Mouse (Mus musculus): Measurements from ENCODE around the gene Fyco1. TPM values are rescaled to one million over a fixed set of nuclear protein-coding genes. Genes with fewer than 3 reads are reported as not detected.

Gene Fyco1
- polyA plus RNA-seq (2015; fragmentation: Nextera tagmentation; extraction: Ambion mirVana) = 10.8 and 14.5 TPM in 2 replicates

DNA sequence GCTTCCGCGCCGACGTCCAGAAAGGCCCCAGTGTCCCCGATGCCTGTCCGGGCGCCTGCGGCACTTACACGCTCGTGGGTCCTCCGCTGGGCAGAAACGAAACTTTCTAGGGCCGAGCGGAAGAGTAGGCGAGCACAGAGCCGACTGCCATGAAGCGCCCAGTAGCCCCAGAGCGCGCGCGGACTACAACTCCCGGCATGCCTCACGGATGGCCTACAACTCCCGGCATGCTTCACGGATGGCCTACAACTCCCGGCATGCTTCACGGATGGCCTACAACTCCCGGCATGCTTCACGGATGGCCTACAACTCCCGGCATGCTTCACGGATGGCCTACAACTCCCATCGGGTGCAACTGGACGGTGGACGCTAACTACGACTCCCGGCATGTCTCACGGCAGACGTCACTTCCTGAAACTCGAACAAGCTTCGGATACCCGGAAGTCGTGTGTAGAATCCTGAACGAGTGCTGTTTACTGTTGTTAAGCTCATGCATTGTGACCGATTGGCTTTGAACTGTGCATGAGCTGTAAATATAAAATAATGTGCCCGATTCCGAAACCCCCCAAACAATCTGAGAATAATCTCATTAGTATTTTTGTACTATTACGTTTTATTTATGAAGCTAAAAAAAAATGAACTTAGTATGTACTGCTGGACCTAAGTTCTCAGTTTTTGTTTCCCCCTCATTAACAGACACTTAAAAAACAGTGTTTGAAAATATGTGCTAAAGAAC is at the start of gene Fyco1:
Fyco1 (minus strand) TSS at position 187 of the 736 bp plus-strand sequence.
- H3K9ac ChIP-seq (replicated peaks; ENCODE audit: low read length) = peak within 1 kb of the TSS; percentile 89
- peak within 1 kb of the TSS; percentile 78 for H3K4me2 ChIP-seq (replicated peaks; ENCODE audit: low read depth, low read length)
- no peaks in the 10 kb centered on the region for H3K36me3 ChIP-seq (ENCODE audit: insufficient read depth, low read length)
- no peaks in the 10 kb centered on the region for H3K9me3 ChIP-seq (ENCODE audit: low read length)
- under 1% methylated on average over 47 of the region's 47 CpGs for whole genome bisulfite sequencing
- no peaks in the 10 kb centered on the region for H3K27me3 ChIP-seq (ENCODE audit: insufficient read depth, low read length)
- peaks cover 9% of the 10 kb centered on the region for H3K4me1 ChIP-seq (ENCODE audit: insufficient read depth, low read length)
- H3K4me3 ChIP-seq (ENCODE audit: low read length) = peak within 1 kb of the TSS; percentile 90
- H3K27ac ChIP-seq (ENCODE audit: low read length) = peak within 1 kb of the TSS; percentile 95
- ATAC-seq (ENCODE audit: low FRiP score, low TSS enrichment) = peak; percentile 97

DNA sequence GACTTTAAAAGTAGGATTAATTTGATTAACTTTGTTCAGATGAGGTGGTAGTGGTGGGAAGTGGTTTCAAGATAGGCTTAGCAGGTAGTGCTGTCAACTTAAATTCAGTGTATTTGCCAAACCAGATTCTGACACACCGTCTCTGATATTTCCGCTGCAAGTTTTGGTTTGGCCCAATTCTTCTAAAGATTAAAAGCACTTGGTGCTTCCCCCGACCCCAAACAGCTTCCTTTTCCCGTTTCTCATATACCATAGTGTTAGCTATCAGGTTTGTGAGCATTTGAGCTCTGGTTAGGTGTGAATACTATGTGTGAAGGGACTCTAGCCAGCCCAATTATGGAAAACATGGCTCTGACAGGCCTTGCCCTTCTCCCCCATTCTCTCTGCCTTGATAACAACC is 20.4 kb upstream of the Fyco1 start:
- H3K9ac ChIP-seq (replicated peaks; ENCODE audit: low read length) = no peak overlapping the region
- H3K27ac ChIP-seq (ENCODE audit: low read length) = no peak overlapping the region
- H3K4me2 ChIP-seq (replicated peaks; ENCODE audit: low read depth, low read length) = no peak overlapping the region
- H3K4me1 ChIP-seq (ENCODE audit: insufficient read depth, low read length) = no peaks in the 10 kb centered on the region
- H3K27me3 ChIP-seq (ENCODE audit: insufficient read depth, low read length) = no peaks in the 10 kb centered on the region
- ATAC-seq (ENCODE audit: low FRiP score, low TSS enrichment) = no peak
- no peak overlapping the region for H3K4me3 ChIP-seq (ENCODE audit: low read length)
- no peaks in the 10 kb centered on the region for H3K36me3 ChIP-seq (ENCODE audit: insufficient read depth, low read length)
- H3K9me3 ChIP-seq (ENCODE audit: low read length) = no peaks in the 10 kb centered on the region
- WGBS = 68% methylated on average over 4 of the region's 4 CpGs

DNA sequence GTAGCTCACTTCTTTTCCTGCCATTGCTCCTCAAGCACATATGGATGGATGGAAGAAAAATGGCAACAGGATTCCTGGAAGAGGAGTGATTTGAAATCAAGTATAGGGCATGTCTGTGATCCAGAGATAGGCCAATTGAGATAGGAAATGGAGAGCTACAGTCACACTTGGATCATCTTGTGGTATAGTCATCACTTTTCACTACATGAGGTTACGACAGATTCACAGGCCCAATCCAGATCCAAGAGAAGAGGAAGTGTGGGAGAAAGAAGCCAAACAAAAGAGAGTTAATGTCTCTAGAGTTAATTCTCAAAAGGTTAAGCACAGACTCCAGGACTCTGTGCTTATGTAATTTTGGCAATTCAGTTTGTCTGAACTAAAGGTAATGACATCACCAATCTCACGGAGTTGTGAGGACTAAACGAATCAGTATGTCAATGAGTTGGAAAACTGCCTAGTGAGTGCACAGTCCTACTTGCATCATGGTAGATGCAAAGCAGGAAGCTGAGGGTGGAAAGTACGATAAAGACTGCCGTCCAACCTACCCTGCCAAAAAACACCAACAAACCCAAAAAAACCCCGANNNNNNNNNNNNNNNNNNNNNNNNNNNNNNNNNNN is 17.6 kb upstream of the Fyco1 start:
- no peak for ATAC-seq (ENCODE audit: low FRiP score, low TSS enrichment)
- H3K9ac ChIP-seq (replicated peaks; ENCODE audit: low read length) = no peak overlapping the region
- 89% methylated on average over 3 of the region's 6 CpGs for WGBS
- no peaks in the 10 kb centered on the region for H3K9me3 ChIP-seq (ENCODE audit: low read length)
- no peak overlapping the region for H3K4me3 ChIP-seq (ENCODE audit: low read length)
- no peak overlapping the region for H3K4me2 ChIP-seq (replicated peaks; ENCODE audit: low read depth, low read length)
- H3K27me3 ChIP-seq (ENCODE audit: insufficient read depth, low read length) = no peaks in the 10 kb centered on the region
- no peaks in the 10 kb centered on the region for H3K4me1 ChIP-seq (ENCODE audit: insufficient read depth, low read length)
- no peaks in the 10 kb centered on the region for H3K36me3 ChIP-seq (ENCODE audit: insufficient read depth, low read length)
- no peak overlapping the region for H3K27ac ChIP-seq (ENCODE audit: low read length)

DNA sequence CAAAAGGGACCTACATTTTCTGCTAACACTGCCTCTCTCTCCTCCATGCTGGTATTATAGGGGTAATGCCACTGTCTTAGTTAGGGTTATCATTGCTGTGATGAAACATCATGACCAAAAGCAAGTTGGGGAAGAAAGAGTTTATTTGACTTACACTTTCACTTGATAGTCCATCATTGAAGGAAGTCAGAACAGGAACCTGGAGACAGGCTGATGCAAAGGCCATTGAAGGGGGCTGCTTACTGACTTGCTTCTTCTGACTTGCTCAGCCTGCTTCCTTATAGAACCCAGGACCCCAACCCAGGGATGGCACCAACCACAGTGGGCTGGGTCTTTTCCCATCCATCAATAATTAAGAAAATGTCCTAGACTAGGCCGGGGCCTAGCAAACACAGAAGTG is 11.9 kb upstream of the Fyco1 start:
- 100% methylated on average over 1 of the region's 1 CpGs for WGBS
- H3K9me3 ChIP-seq (ENCODE audit: low read length) = no peaks in the 10 kb centered on the region
- H3K9ac ChIP-seq (replicated peaks; ENCODE audit: low read length) = no peak overlapping the region
- no peak for ATAC-seq (ENCODE audit: low FRiP score, low TSS enrichment)
- no peak overlapping the region for H3K4me3 ChIP-seq (ENCODE audit: low read length)
- no peaks in the 10 kb centered on the region for H3K36me3 ChIP-seq (ENCODE audit: insufficient read depth, low read length)
- no peaks in the 10 kb centered on the region for H3K4me1 ChIP-seq (ENCODE audit: insufficient read depth, low read length)
- no peak overlapping the region for H3K27ac ChIP-seq (ENCODE audit: low read length)
- no peak overlapping the region for H3K4me2 ChIP-seq (replicated peaks; ENCODE audit: low read depth, low read length)
- H3K27me3 ChIP-seq (ENCODE audit: insufficient read depth, low read length) = no peaks in the 10 kb centered on the region

DNA sequence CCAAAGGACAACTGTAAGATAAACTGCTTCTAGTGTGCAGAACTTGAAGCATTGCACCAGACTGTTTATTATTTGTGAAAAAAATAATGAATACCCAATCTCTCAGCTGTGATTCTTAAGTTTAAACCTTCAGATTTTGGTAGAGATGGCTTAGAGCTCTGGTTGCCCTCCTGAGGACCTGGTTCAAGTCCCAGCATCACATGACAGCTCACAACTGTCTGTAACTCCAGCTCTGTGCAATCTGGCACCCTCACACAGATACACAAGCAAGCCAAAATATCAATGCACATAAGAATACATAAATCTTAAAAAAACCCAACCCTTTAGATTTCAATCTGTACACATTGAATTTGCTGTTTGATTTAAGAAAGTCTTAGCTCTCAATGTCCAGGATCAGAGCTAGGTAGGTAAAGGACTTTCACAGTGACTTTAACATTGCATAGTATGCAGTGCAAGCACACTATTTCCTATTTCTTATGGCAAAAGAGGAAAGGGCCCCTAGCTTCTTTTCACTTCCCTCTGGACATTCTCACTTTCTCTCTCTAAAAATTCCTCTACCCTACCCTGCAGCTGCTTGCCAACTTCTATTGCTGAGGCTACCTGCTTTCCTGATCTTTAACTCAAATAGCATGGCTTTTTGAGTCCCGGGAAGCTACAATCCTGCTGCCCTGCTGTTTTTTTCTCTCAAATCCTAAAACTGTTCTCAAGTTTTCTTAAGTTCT is 11.4 kb upstream of the Fyco1 start:
- Histone ChIP-seq H3K4me3 (ENCODE audit: low read length) (no peak overlapping the region), H3K27ac (ENCODE audit: low read length) (no peak overlapping the region), H3K9me3 (ENCODE audit: low read length) (no peaks in the 10 kb centered on the region), H3K36me3 (ENCODE audit: insufficient read depth, low read length) (no peaks in the 10 kb centered on the region), H3K4me1 (ENCODE audit: insufficient read depth, low read length) (no peaks in the 10 kb centered on the region), H3K4me2 (replicated peaks; ENCODE audit: low read depth, low read length) (no peak overlapping the region), H3K9ac (replicated peaks; ENCODE audit: low read length) (no peak overlapping the region), H3K27me3 (ENCODE audit: insufficient read depth, low read length) (no peaks in the 10 kb centered on the region)
- WGBS = 89% methylated on average over 1 of the region's 1 CpGs
- no peak for ATAC-seq (ENCODE audit: low FRiP score, low TSS enrichment)

DNA sequence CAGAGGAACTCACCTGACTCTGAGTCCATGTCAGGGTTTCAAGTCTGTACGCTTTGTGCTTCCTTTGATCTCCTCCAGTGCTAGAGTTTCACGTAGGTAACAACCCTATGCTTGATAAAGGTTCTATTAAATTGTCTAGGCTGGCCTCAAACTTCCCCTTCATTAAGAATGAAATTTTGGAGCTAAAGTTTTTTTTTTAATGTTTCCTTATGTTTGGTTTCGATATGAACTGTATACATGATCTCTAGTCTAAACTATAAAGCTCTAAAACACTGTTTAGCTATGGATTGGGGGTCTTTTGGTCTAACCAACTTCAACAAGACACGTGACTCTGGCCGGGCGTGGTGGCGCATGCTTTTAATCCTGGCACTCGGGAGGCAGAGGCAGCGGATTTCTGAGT is 10.2 kb upstream of the Fyco1 start, which contains the start of gene Xcr1:
Xcr1 (minus strand) TSS at position 101 of the 400 bp plus-strand sequence.
- Histone ChIP-seq H3K27ac (ENCODE audit: low read length) (no peak within 1 kb of the TSS), H3K4me3 (ENCODE audit: low read length) (no peak within 1 kb of the TSS), H3K4me2 (replicated peaks; ENCODE audit: low read depth, low read length) (no peak within 1 kb of the TSS), H3K27me3 (ENCODE audit: insufficient read depth, low read length) (no peaks in the 10 kb centered on the region), H3K9ac (replicated peaks; ENCODE audit: low read length) (no peak within 1 kb of the TSS), H3K4me1 (ENCODE audit: insufficient read depth, low read length) (no peaks in the 10 kb centered on the region), H3K36me3 (ENCODE audit: insufficient read depth, low read length) (no peaks in the 10 kb centered on the region), H3K9me3 (ENCODE audit: low read length) (no peaks in the 10 kb centered on the region)
- ATAC-seq (ENCODE audit: low FRiP score, low TSS enrichment) = no peak
- WGBS = 81% methylated on average over 9 of the region's 9 CpGs

DNA sequence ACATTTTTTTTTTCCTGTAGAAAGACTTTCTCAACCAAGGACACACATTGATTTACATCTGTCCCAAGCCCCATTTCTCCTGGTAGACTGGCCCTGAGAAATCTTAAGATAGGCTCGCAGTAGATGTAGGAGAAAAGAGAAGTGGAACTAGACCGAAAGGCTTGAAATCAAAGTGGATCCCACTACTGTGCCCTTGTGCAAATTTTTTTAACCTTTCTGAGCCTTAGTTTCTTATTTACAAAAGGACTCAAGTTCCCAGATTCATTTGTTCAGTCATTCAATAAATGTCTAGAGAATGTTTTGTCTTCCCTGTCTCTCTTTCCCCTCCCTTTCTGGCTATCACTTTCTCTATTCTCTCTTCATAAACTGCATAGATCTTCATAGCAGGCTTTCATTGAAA is 5.1 kb upstream of the Fyco1 start:
- 83% methylated on average over 2 of the region's 2 CpGs for WGBS
- no peak overlapping the region for H3K27ac ChIP-seq (ENCODE audit: low read length)
- no peak overlapping the region for H3K9ac ChIP-seq (replicated peaks; ENCODE audit: low read length)
- no peak overlapping the region for H3K4me2 ChIP-seq (replicated peaks; ENCODE audit: low read depth, low read length)
- no peak for ATAC-seq (ENCODE audit: low FRiP score, low TSS enrichment)
- no peaks in the 10 kb centered on the region for H3K9me3 ChIP-seq (ENCODE audit: low read length)
- no peaks in the 10 kb centered on the region for H3K36me3 ChIP-seq (ENCODE audit: insufficient read depth, low read length)
- no peaks in the 10 kb centered on the region for H3K27me3 ChIP-seq (ENCODE audit: insufficient read depth, low read length)
- H3K4me3 ChIP-seq (ENCODE audit: low read length) = no peak overlapping the region
- no peaks in the 10 kb centered on the region; the same call in 1 of the 2 replicates for H3K4me1 ChIP-seq (ENCODE audit: insufficient read depth, low read length)

DNA sequence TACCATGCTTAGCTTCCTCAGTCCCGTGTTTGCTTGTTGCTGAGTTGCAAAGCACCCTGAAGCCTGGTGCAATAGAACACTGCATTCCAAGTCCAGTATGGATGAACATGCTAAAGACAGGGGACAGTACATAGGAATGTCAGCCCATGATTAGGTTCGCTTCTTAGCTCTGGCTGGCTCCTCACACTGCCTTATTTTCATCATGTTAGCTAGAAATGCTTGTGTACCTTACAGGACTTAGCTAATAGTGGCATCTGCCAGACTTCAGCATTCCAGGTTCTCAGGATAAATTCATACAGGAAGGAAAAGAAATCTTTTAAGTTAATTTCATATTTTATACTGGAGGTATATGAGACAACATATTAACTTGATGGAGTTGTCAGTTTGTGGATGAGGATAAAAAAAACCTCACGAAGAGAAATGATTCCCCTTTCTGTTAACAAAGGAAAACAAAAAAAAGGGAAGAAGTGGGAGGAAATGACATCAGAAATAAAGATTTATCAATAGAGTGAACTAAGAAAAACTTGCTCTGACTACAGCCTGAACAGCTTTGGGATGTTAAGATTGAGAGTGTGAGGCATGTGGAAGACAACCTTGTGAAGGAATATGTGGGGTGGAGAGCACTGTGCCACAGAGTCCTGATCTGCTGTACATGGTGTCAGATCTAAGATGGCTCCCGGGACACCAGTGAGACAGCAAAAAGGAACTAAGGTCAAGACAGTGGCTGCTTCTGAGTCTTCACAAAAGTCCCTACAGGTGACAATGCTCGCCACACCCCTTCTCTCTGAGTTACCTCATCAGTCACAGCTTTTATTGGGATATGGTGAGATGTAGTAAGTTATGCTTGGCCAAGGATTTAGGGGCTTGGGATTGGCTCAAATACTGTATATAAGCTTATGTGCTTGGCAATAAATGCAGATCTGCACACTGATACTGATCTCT is 1.0 kb upstream of the Fyco1 start:
- Histone ChIP-seq H3K4me1 (ENCODE audit: insufficient read depth, low read length) (peaks cover 9% of the 10 kb centered on the region), H3K27me3 (ENCODE audit: insufficient read depth, low read length) (no peaks in the 10 kb centered on the region), H3K36me3 (ENCODE audit: insufficient read depth, low read length) (no peaks in the 10 kb centered on the region), H3K4me2 (replicated peaks; ENCODE audit: low read depth, low read length) (peak overlapping the region; percentile 62), H3K9me3 (ENCODE audit: low read length) (no peaks in the 10 kb centered on the region), H3K9ac (replicated peaks; ENCODE audit: low read length) (peak overlapping the region; percentile 54), H3K4me3 (ENCODE audit: low read length) (peak overlapping the region; percentile 33), H3K27ac (ENCODE audit: low read length) (peak overlapping the region; percentile 18; the same call in 1 of the 2 replicates)
- ATAC-seq (ENCODE audit: low FRiP score, low TSS enrichment) = peak; percentile 20; the same call in 1 of the 2 replicates
- 72% methylated on average over 5 of the region's 5 CpGs for WGBS

DNA sequence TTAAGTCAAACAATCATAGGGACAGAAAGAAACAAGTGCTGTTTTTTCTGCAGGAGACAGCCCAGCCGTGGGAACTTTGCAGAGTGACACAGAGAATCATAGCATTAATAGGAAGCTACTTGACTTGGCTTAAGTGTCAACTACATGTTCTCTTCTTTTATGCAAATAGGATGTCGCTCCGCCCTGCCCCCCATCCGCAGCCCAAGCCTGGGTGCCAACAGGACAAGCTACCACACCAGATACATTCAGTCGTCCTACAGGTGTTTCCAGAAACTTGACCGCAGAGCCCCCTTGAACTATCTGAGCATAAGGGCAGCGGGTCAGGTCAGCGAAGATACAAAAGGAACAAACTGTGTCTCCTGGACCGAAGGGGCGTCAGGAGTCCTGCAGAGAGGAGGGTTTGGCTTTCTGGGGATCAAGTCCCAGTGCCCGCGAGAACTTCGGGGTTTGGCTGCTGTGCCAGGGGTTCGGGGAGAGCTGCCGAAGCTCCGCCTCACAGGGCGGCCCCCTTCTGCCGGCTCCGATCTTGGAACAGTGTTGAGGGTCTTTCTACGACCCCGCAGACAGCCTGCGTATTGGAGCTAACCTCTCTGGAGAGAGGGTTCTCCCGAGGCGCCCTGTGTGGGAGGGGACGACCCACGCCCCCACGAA is 512 bp downstream of the Fyco1 start:
- Histone ChIP-seq H3K27me3 (ENCODE audit: insufficient read depth, low read length) (no peaks in the 10 kb centered on the region), H3K9ac (replicated peaks; ENCODE audit: low read length) (peak overlapping the region; percentile 89), H3K27ac (ENCODE audit: low read length) (peak overlapping the region; percentile 95), H3K4me1 (ENCODE audit: insufficient read depth, low read length) (peaks cover 9% of the 10 kb centered on the region), H3K4me2 (replicated peaks; ENCODE audit: low read depth, low read length) (peak overlapping the region; percentile 78), H3K36me3 (ENCODE audit: insufficient read depth, low read length) (no peaks in the 10 kb centered on the region), H3K9me3 (ENCODE audit: low read length) (no peaks in the 10 kb centered on the region), H3K4me3 (ENCODE audit: low read length) (peak overlapping the region; percentile 90)
- under 1% methylated on average over 27 of the region's 27 CpGs for WGBS
- peak; percentile 82 for ATAC-seq (ENCODE audit: low FRiP score, low TSS enrichment)
